Mouse (Mus musculus) intestine, embryonic 16.5 days (tissue): ENCODE data around the gene Nnmt. TPM values are rescaled to one million over a fixed set of nuclear protein-coding genes. Genes with fewer than 3 reads are reported as not detected.

Experiments
- ATAC-seq: fragments of 200-750 bp; cut with Nextera tagmentation; 2 replicates; pipeline ENCODE4 v1.8.0; 2017; ENCODE audit warnings: moderate TSS enrichment, moderate library complexity
- H3K27ac ChIP-seq: fragments of 300-500 bp; sonication (generic); 2 replicates; pipeline ENCODE4 v1.5.1; 2014; ENCODE audit warnings: mild to moderate bottlenecking, low read length
- H3K27me3 ChIP-seq: fragments of 300-500 bp; sonication (generic); replicated peaks from 2 replicates; pipeline ENCODE4 v1.6.1; 2014; ENCODE audit warnings: low read length, control low read depth, mixed read lengths; ENCODE audit not compliant: control insufficient read depth, insufficient read depth
- H3K36me3 ChIP-seq: fragments of 300-500 bp; sonication (generic); 2 replicates; pipeline ENCODE4 v1.6.1; 2014; ENCODE audit warnings: low read length, control low read depth; ENCODE audit not compliant: control insufficient read depth, insufficient read depth
- H3K4me1 ChIP-seq: fragments of 300-500 bp; sonication (generic); 2 replicates; pipeline ENCODE4 v1.6.1; 2014; ENCODE audit warnings: low read length, control low read depth, mixed read lengths; ENCODE audit not compliant: control insufficient read depth, insufficient read depth
- H3K4me2 ChIP-seq: fragments of 300-500 bp; sonication (generic); 2 replicates; pipeline ENCODE4 v1.6.1; 2014; ENCODE audit warnings: low read depth, low read length, control low read depth
- H3K4me3 ChIP-seq: fragments of 300-500 bp; sonication (generic); 2 replicates; pipeline ENCODE4 v1.5.1; 2014; ENCODE audit warnings: mild to moderate bottlenecking, low read length
- H3K9ac ChIP-seq: fragments of 300-500 bp; sonication (generic); 2 replicates; pipeline ENCODE4 v1.6.1; 2014; ENCODE audit warnings: low read depth, low read length
- H3K9me3 ChIP-seq: fragments of 300-500 bp; sonication (generic); 2 replicates; pipeline ENCODE4 v1.6.1; 2016; ENCODE audit warnings: low read length, control low read depth; ENCODE audit not compliant: control insufficient read depth
- WGBS: fragments of 180-500 bp; shearing (Covaris S2); extraction: QIAGEN DNeasy Blood & Tissue Kit; methylation state at CpG from one replicate; pipeline ENCODE4 v1.1.7; 2014; 5-methylcytosine and 5-hydroxymethylcytosine counted together
- polyA plus RNA-seq: library from polyadenylated mRNA; unstranded; fragments of >200 nt; fragmentation: Nextera tagmentation; extraction: Ambion mirVana; gene quantifications from 2 replicates; pipeline ENCODE4 v1.2.1, GENCODE M21; 2015

The Nnmt gene
- polyA plus RNA-seq, 1 experiment from 2014 or later: 4.0 TPM

GRCm38 (mm10) chr9:48638176-48638803, 33.3 kb upstream of the Nnmt start:
- Histone ChIP-seq H3K4me1 (no peaks in the 10 kb centered on the region), H3K27ac (no peak overlapping the region), H3K4me3 (no peak overlapping the region), H3K27me3 (no peaks in the 10 kb centered on the region), H3K9ac (no peak overlapping the region), H3K9me3 (no peaks in the 10 kb centered on the region), H3K36me3 (no peaks in the 10 kb centered on the region), H3K4me2 (no peak overlapping the region)
- no peak for ATAC-seq
- 52% methylated on average over 15 of the region's 15 CpGs for WGBS

DNA sequence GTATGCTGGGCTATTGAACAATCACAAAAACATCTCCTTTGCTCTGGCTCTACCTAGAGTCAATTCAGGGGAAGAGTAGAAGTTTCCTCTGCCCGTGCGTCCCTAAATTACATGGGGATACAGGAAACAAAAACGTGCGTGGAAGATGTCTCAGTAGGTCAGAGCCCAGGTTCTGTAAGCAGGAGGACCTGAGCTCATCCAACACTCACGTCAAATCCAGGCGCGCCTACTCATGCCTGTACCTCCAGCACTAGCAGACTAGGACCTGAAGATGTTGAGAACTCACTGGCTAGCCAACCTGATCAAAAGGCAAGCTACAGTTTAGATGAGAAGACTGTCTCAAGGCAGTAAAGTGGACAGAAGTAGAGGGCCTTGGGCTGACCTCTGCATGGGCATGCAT, 32.2 kb upstream of the Nnmt start:
- Histone ChIP-seq H3K27me3 (no peaks in the 10 kb centered on the region), H3K4me3 (no peak overlapping the region), H3K36me3 (no peaks in the 10 kb centered on the region), H3K9ac (no peak overlapping the region), H3K27ac (no peak overlapping the region), H3K4me1 (no peaks in the 10 kb centered on the region), H3K9me3 (no peaks in the 10 kb centered on the region), H3K4me2 (no peak overlapping the region)
- WGBS: 91% methylated on average over 7 of the region's 7 CpGs
- no peak for ATAC-seq

DNA sequence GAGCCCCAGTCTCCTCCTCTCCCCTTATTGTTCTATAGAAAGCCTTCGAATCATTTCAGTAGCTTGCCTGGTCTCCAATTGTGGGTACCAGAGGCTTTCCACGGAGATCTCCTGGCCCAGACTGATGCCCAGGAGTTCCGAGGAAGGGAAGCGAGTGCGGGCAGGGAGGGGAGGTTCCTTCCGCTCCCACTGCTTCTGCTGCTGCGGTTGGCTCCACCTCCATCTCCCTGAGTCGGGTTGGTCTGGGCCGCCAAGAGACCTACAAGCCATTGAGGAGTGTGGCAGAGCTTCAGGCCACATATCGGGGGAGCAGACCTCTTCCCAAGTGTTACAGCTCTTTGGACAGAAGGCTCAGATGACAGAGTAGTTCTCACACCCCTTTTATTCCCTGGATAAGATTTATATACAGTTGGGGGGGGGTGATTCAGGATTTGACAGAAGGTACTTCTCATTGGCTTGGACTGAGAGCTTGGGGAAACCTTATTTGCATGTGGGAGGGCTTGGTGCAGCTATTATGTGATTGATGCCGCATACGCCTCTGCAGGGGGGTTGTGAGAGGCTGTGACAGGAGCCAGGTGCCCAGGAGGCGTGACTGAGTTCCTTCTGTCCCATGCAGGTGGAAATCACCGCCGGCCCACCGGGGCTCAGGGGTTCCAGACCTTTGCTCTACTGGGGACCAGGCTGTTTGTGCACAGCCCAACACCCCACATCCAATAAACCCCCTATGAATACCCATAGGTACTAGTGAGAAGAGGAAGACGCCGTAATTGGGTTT, 30.8 kb upstream of the Nnmt start:
- Histone ChIP-seq H3K36me3 (no peaks in the 10 kb centered on the region), H3K4me2 (no peak overlapping the region), H3K27ac (no peak overlapping the region), H3K4me3 (no peak overlapping the region), H3K27me3 (no peaks in the 10 kb centered on the region), H3K9ac (no peak overlapping the region), H3K4me1 (no peaks in the 10 kb centered on the region), H3K9me3 (no peaks in the 10 kb centered on the region)
- no peak for ATAC-seq
- 36% methylated on average over 18 of the region's 18 CpGs for WGBS

GRCm38 (mm10) chr9:48633147-48633546, 28.2 kb upstream of the Nnmt start:
- Histone ChIP-seq H3K9me3 (no peaks in the 10 kb centered on the region), H3K4me2 (no peak overlapping the region), H3K27ac (no peak overlapping the region), H3K4me3 (no peak overlapping the region), H3K36me3 (no peaks in the 10 kb centered on the region), H3K9ac (no peak overlapping the region), H3K27me3 (no peaks in the 10 kb centered on the region), H3K4me1 (no peaks in the 10 kb centered on the region)
- no peak for ATAC-seq
- 80% methylated on average over 6 of the region's 6 CpGs for WGBS

GRCm38 (mm10) chr9:48619268-48619667, 14.3 kb upstream of the Nnmt start:
- H3K4me2 ChIP-seq: no peak overlapping the region
- WGBS: 82% methylated on average over 1 of the region's 1 CpGs
- ATAC-seq: no peak
- no peak overlapping the region for H3K4me3 ChIP-seq
- H3K4me1 ChIP-seq: no peaks in the 10 kb centered on the region
- no peaks in the 10 kb centered on the region for H3K27me3 ChIP-seq
- H3K9ac ChIP-seq: no peak overlapping the region
- no peaks in the 10 kb centered on the region for H3K9me3 ChIP-seq
- no peaks in the 10 kb centered on the region for H3K36me3 ChIP-seq
- H3K27ac ChIP-seq: no peak overlapping the region

GRCm38 (mm10) chr9:48618589-48618988, 13.6 kb upstream of the Nnmt start:
- Histone ChIP-seq H3K4me2 (peak overlapping the region; percentile 2; the same call in 1 of the 2 replicates), H3K4me1 (no peaks in the 10 kb centered on the region), H3K27me3 (no peaks in the 10 kb centered on the region), H3K36me3 (no peaks in the 10 kb centered on the region), H3K4me3 (no peak overlapping the region), H3K27ac (no peak overlapping the region), H3K9ac (peak overlapping the region; percentile 7; the same call in 1 of the 2 replicates), H3K9me3 (no peaks in the 10 kb centered on the region)
- 21% methylated on average over 6 of the region's 6 CpGs for WGBS
- no peak for ATAC-seq

- Histone ChIP-seq H3K4me3 (no peak overlapping the region), H3K36me3 (no peaks in the 10 kb centered on the region), H3K27ac (no peak overlapping the region), H3K4me2 (no peak overlapping the region), H3K9me3 (no peaks in the 10 kb centered on the region), H3K4me1 (no peaks in the 10 kb centered on the region), H3K27me3 (no peaks in the 10 kb centered on the region), H3K9ac (no peak overlapping the region)
- no peak for ATAC-seq
- WGBS: 77% methylated on average over 8 of the region's 8 CpGs
These were observed 13.2 kb upstream of the Nnmt start for GRCm38 (mm10) chr9:48618111-48618510.

DNA sequence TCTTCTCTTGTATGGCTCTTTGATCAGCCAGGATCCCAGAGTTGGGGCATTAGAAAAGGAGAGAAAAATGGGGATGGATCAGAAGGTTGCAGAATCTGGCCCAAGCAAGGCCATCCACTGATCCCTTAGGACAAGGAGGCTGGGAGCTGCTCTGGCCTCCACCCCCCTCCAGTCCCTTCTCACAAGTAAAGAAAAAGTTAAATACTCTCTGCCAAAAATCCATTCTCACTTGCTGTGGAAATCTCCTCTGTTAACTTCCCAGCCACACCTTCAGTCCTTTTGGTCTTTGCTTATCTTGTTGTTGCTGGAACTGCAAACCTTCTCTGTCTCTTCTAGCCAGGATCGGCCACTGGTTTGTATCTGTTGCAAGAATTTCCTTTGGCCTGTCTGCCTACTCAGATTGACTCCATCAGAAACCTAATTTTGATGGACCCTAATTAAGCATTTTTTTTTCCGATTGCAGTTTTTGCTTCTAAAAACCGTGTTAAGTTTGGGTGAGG, 12.6 kb upstream of the Nnmt start:
- H3K4me3 ChIP-seq: no peak overlapping the region
- H3K9me3 ChIP-seq: no peaks in the 10 kb centered on the region
- 86% methylated on average over 3 of the region's 3 CpGs for WGBS
- H3K9ac ChIP-seq: no peak overlapping the region
- H3K36me3 ChIP-seq: no peaks in the 10 kb centered on the region
- H3K4me2 ChIP-seq: no peak overlapping the region
- no peaks in the 10 kb centered on the region for H3K27me3 ChIP-seq
- ATAC-seq: no peak
- no peak overlapping the region for H3K27ac ChIP-seq
- H3K4me1 ChIP-seq: no peaks in the 10 kb centered on the region

DNA sequence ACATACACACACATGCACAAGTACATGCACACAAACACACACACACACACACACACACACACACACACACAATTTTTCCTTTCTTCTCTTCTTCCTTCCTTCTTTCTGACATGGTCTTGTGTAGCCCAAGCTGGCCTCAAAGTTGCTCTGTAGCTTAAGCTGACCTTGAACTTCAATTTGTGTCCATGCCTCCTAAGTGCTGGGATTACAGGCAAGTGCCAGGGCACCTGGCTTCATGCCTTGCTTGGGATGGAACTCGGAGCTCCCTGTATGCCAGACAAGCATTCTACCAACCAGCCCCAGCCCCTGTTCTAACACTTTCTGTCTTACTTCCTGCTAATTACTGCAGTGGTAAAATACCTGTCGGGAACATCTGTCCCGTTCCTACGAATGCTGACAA, 8.3 kb upstream of the Nnmt start:
- Histone ChIP-seq H3K4me3 (no peak overlapping the region), H3K4me1 (no peaks in the 10 kb centered on the region), H3K4me2 (no peak overlapping the region), H3K27me3 (no peaks in the 10 kb centered on the region), H3K9ac (no peak overlapping the region), H3K36me3 (no peaks in the 10 kb centered on the region), H3K27ac (no peak overlapping the region), H3K9me3 (no peaks in the 10 kb centered on the region)
- WGBS: 72% methylated on average over 4 of the region's 4 CpGs
- ATAC-seq: no peak
